Mouse (Mus musculus) intestine, embryonic 15.5 days (tissue): ENCODE measurements around the gene Dusp5. TPM values are rescaled to one million over a fixed set of nuclear protein-coding genes. Genes with fewer than 3 reads are reported as not detected.
"Not testable (repeated sequence)": the region's sequence is repeated elsewhere in the genome, so short reads cannot be mapped to it uniquely, and the experiment has no call there.

Source experiments
- ATAC-seq: fragments of 200-750 bp; cut with Nextera tagmentation; 2 replicates; pipeline ENCODE4 v1.8.0; 2017; ENCODE audit warnings: moderate TSS enrichment, moderate library complexity
- H3K27ac ChIP-seq: fragments of 300-500 bp; sonication (generic); 2 replicates; pipeline ENCODE4 v1.5.1; 2015; ENCODE audit warnings: mild to moderate bottlenecking, inconsistent platforms
- H3K27me3 ChIP-seq: fragments of 300-500 bp; sonication (generic); replicated peaks from 2 replicates; pipeline ENCODE4 v1.6.1; 2015; ENCODE audit warnings: inconsistent platforms
- H3K36me3 ChIP-seq: fragments of 300-500 bp; sonication (generic); 2 replicates; pipeline ENCODE4 v1.6.1; 2015; ENCODE audit warnings: inconsistent platforms
- H3K4me1 ChIP-seq: fragments of 300-500 bp; sonication (generic); replicated peaks from 2 replicates; pipeline ENCODE4 v1.6.1; 2015; ENCODE audit warnings: inconsistent platforms
- H3K4me2 ChIP-seq: fragments of 300-500 bp; sonication (generic); replicated peaks from 2 replicates; pipeline ENCODE4 v1.6.1; 2015; ENCODE audit warnings: mild to moderate bottlenecking, inconsistent platforms
- H3K4me3 ChIP-seq: fragments of 300-500 bp; sonication (generic); replicated peaks from 2 replicates; pipeline ENCODE4 v1.5.1; 2015; ENCODE audit warnings: inconsistent platforms
- H3K9ac ChIP-seq: fragments of 300-500 bp; sonication (generic); 2 replicates; pipeline ENCODE4 v1.6.1; 2015; ENCODE audit warnings: inconsistent platforms
- H3K9me3 ChIP-seq: fragments of 300-500 bp; sonication (generic); 2 replicates; pipeline ENCODE4 v1.6.1; 2016; ENCODE audit warnings: inconsistent platforms
- WGBS: fragments of 180-500 bp; shearing (Covaris S2); methylation state at CpG from one replicate; pipeline ENCODE4 v1.1.7; 2015; 5-methylcytosine and 5-hydroxymethylcytosine counted together
- polyA plus RNA-seq: library from polyadenylated mRNA; unstranded; fragments of >200 nt; fragmentation: Nextera tagmentation; extraction: Ambion mirVana; gene quantifications from 2 replicates; pipeline ENCODE4 v1.2.1, GENCODE M21; 2015

The Dusp5 gene
- polyA plus RNA-seq, 1 experiment from 2014 or later = 9.0 TPM

GRCm38 (mm10) chr19:53572607-53573006 lies 43.7 kb downstream of the Dusp5 start:
- WGBS = 28% methylated on average over 12 of the region's 12 CpGs
- no peak overlapping the region for H3K27ac ChIP-seq
- no peak overlapping the region for H3K4me2 ChIP-seq
- no peaks in the 10 kb centered on the region for H3K36me3 ChIP-seq
- H3K27me3 ChIP-seq = no peaks in the 10 kb centered on the region
- peaks cover 10% of the 10 kb centered on the region; the same call in 1 of the 2 replicates for H3K4me1 ChIP-seq
- H3K9me3 ChIP-seq = no peaks in the 10 kb centered on the region
- ATAC-seq = peak; percentile 60
- H3K4me3 ChIP-seq = no peak overlapping the region
- no peak overlapping the region for H3K9ac ChIP-seq

GRCm38 (mm10) chr19:53573151-53573550 lies 44.2 kb downstream of the Dusp5 start:
- Histone ChIP-seq H3K9ac (no peak overlapping the region), H3K4me3 (no peak overlapping the region), H3K36me3 (no peaks in the 10 kb centered on the region), H3K4me2 (no peak overlapping the region), H3K27ac (no peak overlapping the region), H3K9me3 (no peaks in the 10 kb centered on the region), H3K27me3 (no peaks in the 10 kb centered on the region), H3K4me1 (peaks cover 10% of the 10 kb centered on the region; the same call in 1 of the 2 replicates)
- 76% methylated on average over 3 of the region's 3 CpGs for WGBS
- no peak for ATAC-seq

GRCm38 (mm10) chr19:53574131-53574530 lies 45.2 kb downstream of the Dusp5 start:
- no peak for ATAC-seq
- H3K27ac ChIP-seq = no peak overlapping the region
- H3K4me1 ChIP-seq = peaks cover 10% of the 10 kb centered on the region; the same call in 1 of the 2 replicates
- no peak overlapping the region for H3K9ac ChIP-seq
- H3K4me2 ChIP-seq = no peak overlapping the region
- H3K36me3 ChIP-seq = no peaks in the 10 kb centered on the region
- WGBS = 71% methylated on average over 8 of the region's 8 CpGs
- no peaks in the 10 kb centered on the region for H3K27me3 ChIP-seq
- no peaks in the 10 kb centered on the region for H3K9me3 ChIP-seq
- no peak overlapping the region for H3K4me3 ChIP-seq

GRCm38 (mm10) chr19:53574546-53574945 lies 45.6 kb downstream of the Dusp5 start:
- Histone ChIP-seq H3K4me2 (no peak overlapping the region), H3K27ac (no peak overlapping the region), H3K9ac (no peak overlapping the region), H3K36me3 (no peaks in the 10 kb centered on the region), H3K4me1 (peaks cover 10% of the 10 kb centered on the region; the same call in 1 of the 2 replicates), H3K27me3 (no peaks in the 10 kb centered on the region), H3K9me3 (no peaks in the 10 kb centered on the region), H3K4me3 (no peak overlapping the region)
- 88% methylated on average over 7 of the region's 7 CpGs for WGBS
- ATAC-seq = no peak

- no peaks in the 10 kb centered on the region for H3K36me3 ChIP-seq
- H3K4me1 ChIP-seq = peaks cover 10% of the 10 kb centered on the region; the same call in 1 of the 2 replicates
- H3K27me3 ChIP-seq = no peaks in the 10 kb centered on the region
- 80% methylated on average over 4 of the region's 4 CpGs for WGBS
- no peak for ATAC-seq
- H3K9ac ChIP-seq = no peak overlapping the region
- no peak overlapping the region for H3K4me3 ChIP-seq
- H3K4me2 ChIP-seq = no peak overlapping the region
- H3K27ac ChIP-seq = no peak overlapping the region
- no peaks in the 10 kb centered on the region for H3K9me3 ChIP-seq
These were observed 46.5 kb downstream of the Dusp5 start for GRCm38 (mm10) chr19:53575296-53576010.

GRCm38 (mm10) chr19:53576061-53576460 lies 47.2 kb downstream of the Dusp5 start:
- WGBS = 56% methylated on average over 7 of the region's 7 CpGs
- Histone ChIP-seq H3K27me3 (no peaks in the 10 kb centered on the region), H3K9ac (no peak overlapping the region), H3K27ac (no peak overlapping the region), H3K4me2 (no peak overlapping the region), H3K9me3 (no peaks in the 10 kb centered on the region), H3K36me3 (no peaks in the 10 kb centered on the region), H3K4me1 (peaks cover 10% of the 10 kb centered on the region; the same call in 1 of the 2 replicates), H3K4me3 (no peak overlapping the region)
- ATAC-seq = no peak

GRCm38 (mm10) chr19:53577025-53577800 lies 48.3 kb downstream of the Dusp5 start:
- Histone ChIP-seq H3K4me2 (no peak overlapping the region), H3K27me3 (no peaks in the 10 kb centered on the region), H3K9ac (no peak overlapping the region), H3K4me1 (peaks cover 7% of the 10 kb centered on the region; the same call in 1 of the 2 replicates), H3K4me3 (no peak overlapping the region), H3K36me3 (no peaks in the 10 kb centered on the region), H3K9me3 (no peaks in the 10 kb centered on the region), H3K27ac (no peak overlapping the region)
- WGBS = 55% methylated on average over 11 of the region's 11 CpGs
- ATAC-seq = peak; percentile 54

GRCm38 (mm10) chr19:53578597-53579252 lies 49.8 kb downstream of the Dusp5 start:
- Histone ChIP-seq H3K9ac (no peak overlapping the region), H3K27ac (no peak overlapping the region), H3K4me2 (0 out of 2 replicates have a peak overlapping the region, but pooled peaks have one; percentile 12), H3K4me3 (no peak overlapping the region), H3K4me1 (peaks cover 7% of the 10 kb centered on the region; the same call in 1 of the 2 replicates), H3K9me3 (no peaks in the 10 kb centered on the region), H3K27me3 (no peaks in the 10 kb centered on the region), H3K36me3 (no peaks in the 10 kb centered on the region)
- peak; percentile 67; the same call in 1 of the 2 replicates for ATAC-seq
- WGBS = 12% methylated on average over 8 of the region's 8 CpGs

GRCm38 (mm10) chr19:53580271-53580670 lies 51.4 kb downstream of the Dusp5 start:
- not testable (repeated sequence) for H3K9me3 ChIP-seq, H3K27ac ChIP-seq, H3K4me2 ChIP-seq, ATAC-seq, H3K4me1 ChIP-seq, H3K36me3 ChIP-seq, H3K27me3 ChIP-seq, H3K4me3 ChIP-seq, H3K9ac ChIP-seq
- WGBS = 92% methylated on average over 8 of the region's 8 CpGs

- H3K27me3 ChIP-seq, H3K9me3 ChIP-seq, H3K4me3 ChIP-seq, ATAC-seq, H3K36me3 ChIP-seq, H3K9ac ChIP-seq, H3K4me2 ChIP-seq, H3K27ac ChIP-seq, H3K4me1 ChIP-seq: not testable (repeated sequence)
- 93% methylated on average over 3 of the region's 3 CpGs for WGBS
These were observed 58.8 kb downstream of the Dusp5 start for GRCm38 (mm10) chr19:53587686-53588085.

GRCm38 (mm10) chr19:53588968-53589367 lies 60.1 kb downstream of the Dusp5 start, which contains the start of gene Nutf2-ps1:
TSS of gene Nutf2-ps1 (minus strand) at chr19:53589068.
- not testable (repeated sequence) for H3K9me3 ChIP-seq, H3K4me3 ChIP-seq, ATAC-seq, H3K4me2 ChIP-seq, H3K27me3 ChIP-seq, H3K36me3 ChIP-seq, H3K27ac ChIP-seq, H3K4me1 ChIP-seq, H3K9ac ChIP-seq
- WGBS = 98% methylated on average over 7 of the region's 7 CpGs
